Mouse (Mus musculus) right cerebral cortex, postnatal 10 days (tissue): ENCODE measurements around the gene Klhl23.

Experiments
- DNase-seq, 2 experiments: peaks; one replicate each; pipeline ENCODE4 v3.0.0; 2021; ENCODE audit warnings: low spot score in 2 of 2

Gene Klhl23

GRCm38 (mm10) chr2:69829680-69830079 lies 7.9 kb downstream of the Klhl23 start:
- DNase-seq, result no peak

- no peak for DNase-seq
Observed at GRCm38 (mm10) chr2:69830116-69830515, 8.4 kb downstream of the Klhl23 start.

- no peak for DNase-seq
Observed at GRCm38 (mm10) chr2:69837244-69837967, 15.7 kb downstream of the Klhl23 start.

GRCm38 (mm10) chr2:69837996-69838395 lies 16.3 kb downstream of the Klhl23 start:
- no peak for DNase-seq

GRCm38 (mm10) chr2:69838707-69839106 lies 17.0 kb downstream of the Klhl23 start:
- DNase-seq, result no peak

- peak; percentile 46 to 59 for DNase-seq
Observed at GRCm38 (mm10) chr2:69840261-69840660, 18.5 kb downstream of the Klhl23 start.

- no peak for DNase-seq
Observed at GRCm38 (mm10) chr2:69849215-69849614, 27.5 kb downstream of the Klhl23 start.

GRCm38 (mm10) chr2:69851427-69852058 lies 29.8 kb downstream of the Klhl23 start:
- DNase-seq, result no peak

GRCm38 (mm10) chr2:69856392-69856791 lies 34.6 kb downstream of the Klhl23 start:
- DNase-seq, result no peak

GRCm38 (mm10) chr2:69857882-69858281 lies 36.1 kb downstream of the Klhl23 start:
- no peak for DNase-seq

GRCm38 (mm10) chr2:69860972-69861452 lies 39.3 kb downstream of the Klhl23 start:
- DNase-seq, result no peak

GRCm38 (mm10) chr2:69861485-69862091 lies 39.8 kb downstream of the Klhl23 start, which contains the start of gene Ssb:
TSS of gene Ssb (plus strand) at chr2:69861562.
- DNase-seq, result peak; percentile 96

- no peak for DNase-seq
Observed at GRCm38 (mm10) chr2:69862117-69862657, 40.4 kb downstream of the Klhl23 start.

GRCm38 (mm10) chr2:69883990-69884391 lies 62.2 kb downstream of the Klhl23 start:
- no peak for DNase-seq

GRCm38 (mm10) chr2:69884581-69884980 lies 62.8 kb downstream of the Klhl23 start:
- DNase-seq, result no peak

- no peak for DNase-seq
Observed at GRCm38 (mm10) chr2:69885050-69885449, 63.3 kb downstream of the Klhl23 start.

- DNase-seq, result peak; percentile 94
Observed at GRCm38 (mm10) chr2:69885451-69886305, 63.9 kb downstream of the Klhl23 start, which contains the start of gene Mettl5. TSS of gene Mettl5 (minus strand) at chr2:69885615.
